Mouse (Mus musculus) megakaryocyte, embryonic 14.5 days (primary cell): Measurements from ENCODE around the gene Tex36. TPM values are rescaled to one million over a fixed set of nuclear protein-coding genes. Genes with fewer than 3 reads are reported as not detected.

Experiments used
- H3K27me3 ChIP-seq: replicated peaks from 2 replicates; pipeline ENCODE3; 2012; ENCODE audit warnings: inconsistent platforms
- H3K36me3 ChIP-seq: replicated peaks from 2 replicates; pipeline ENCODE3; 2012; ENCODE audit warnings: low read length, inconsistent platforms, mixed read lengths
- H3K4me1 ChIP-seq: 2 replicates; pipeline ENCODE4 v1.6.1; 2012; ENCODE audit warnings: inconsistent platforms
- H3K4me3 ChIP-seq: replicated peaks from 2 replicates; pipeline ENCODE3; 2012; ENCODE audit warnings: moderate library complexity, mild to moderate bottlenecking, inconsistent platforms
- H3K9me3 ChIP-seq: 2 replicates; pipeline ENCODE4 v1.6.1; 2012; ENCODE audit warnings: inconsistent platforms
- FLI1 ChIP-seq: IDR thresholded peaks from 2 replicates; pipeline ENCODE4 v1.6.1; 2012; ENCODE audit warnings: low read length, inconsistent platforms, mixed read lengths
- GATA1 ChIP-seq: IDR thresholded peaks from 3 replicates; pipeline ENCODE4 v1.6.1; 2012; ENCODE audit warnings: mixed read lengths, low read length, inconsistent platforms, borderline replicate concordance
- polyA plus RNA-seq: library from polyadenylated mRNA; stranded (reverse); fragments of >175 nt; gene quantifications from 2 replicates; pipeline ENCODE4 v1.2.3, GENCODE M21; 2012; ENCODE audit warnings: low replicate concordance; ENCODE audit not compliant: insufficient read depth

Tex36 gene
- polyA plus RNA-seq, 1 experiment: not detected

GRCm38 (mm10) chr7:133600558-133600957, 1.4 kb downstream of the Tex36 start:
- Histone ChIP-seq H3K4me3 (no peak overlapping the region), H3K4me1 (no peaks in the 10 kb centered on the region), H3K9me3 (no peaks in the 10 kb centered on the region), H3K36me3 (no peaks in the 10 kb centered on the region), H3K27me3 (peaks cover 9% of the 10 kb centered on the region)
- no peak for TF ChIP-seq FLI1
- TF ChIP-seq GATA1: no peak

- H3K4me1 ChIP-seq: 0 out of 2 replicates have a peak, but pooled peaks cover 3% of the 10 kb centered on the region
- TF ChIP-seq FLI1 (no peak), GATA1 (no peak)
- H3K4me3 ChIP-seq: no peak overlapping the region
- peaks cover 10% of the 10 kb centered on the region for H3K27me3 ChIP-seq
- H3K36me3 ChIP-seq: no peaks in the 10 kb centered on the region
- H3K9me3 ChIP-seq: no peaks in the 10 kb centered on the region
These were observed 10.2 kb downstream of the Tex36 start for GRCm38 (mm10) chr7:133591750-133592149.

- no peaks in the 10 kb centered on the region for H3K9me3 ChIP-seq
- no peak for TF ChIP-seq GATA1
- no peak for TF ChIP-seq FLI1
- H3K27me3 ChIP-seq: peaks cover 3% of the 10 kb centered on the region
- H3K4me1 ChIP-seq: no peaks in the 10 kb centered on the region
- H3K36me3 ChIP-seq: no peaks in the 10 kb centered on the region
- H3K4me3 ChIP-seq: no peak overlapping the region
These were observed 18.7 kb downstream of the Tex36 start for GRCm38 (mm10) chr7:133583216-133583615.

- no peak overlapping the region for H3K4me3 ChIP-seq
- peaks cover 4% of the 10 kb centered on the region for H3K27me3 ChIP-seq
- no peak for TF ChIP-seq FLI1
- no peak for TF ChIP-seq GATA1
- H3K9me3 ChIP-seq: no peaks in the 10 kb centered on the region
- no peaks in the 10 kb centered on the region for H3K4me1 ChIP-seq
- no peaks in the 10 kb centered on the region for H3K36me3 ChIP-seq
These were observed 21.7 kb downstream of the Tex36 start for GRCm38 (mm10) chr7:133580296-133580640.

GRCm38 (mm10) chr7:133579491-133580295, 22.3 kb downstream of the Tex36 start:
- no peak for TF ChIP-seq GATA1
- no peak for TF ChIP-seq FLI1
- H3K36me3 ChIP-seq: no peaks in the 10 kb centered on the region
- H3K27me3 ChIP-seq: peaks cover 6% of the 10 kb centered on the region
- H3K4me1 ChIP-seq: no peaks in the 10 kb centered on the region
- no peaks in the 10 kb centered on the region for H3K9me3 ChIP-seq
- no peak overlapping the region for H3K4me3 ChIP-seq

GRCm38 (mm10) chr7:133576825-133577224, 25.1 kb downstream of the Tex36 start:
- Histone ChIP-seq H3K27me3 (peaks cover 10% of the 10 kb centered on the region), H3K36me3 (no peaks in the 10 kb centered on the region), H3K9me3 (no peaks in the 10 kb centered on the region), H3K4me1 (no peaks in the 10 kb centered on the region), H3K4me3 (no peak overlapping the region)
- TF ChIP-seq GATA1: no peak

- TF ChIP-seq FLI1: no peak
- TF ChIP-seq GATA1: no peak
- no peaks in the 10 kb centered on the region for H3K9me3 ChIP-seq
These were observed 25.7 kb downstream of the Tex36 start for GRCm38 (mm10) chr7:133576281-133576680.

GRCm38 (mm10) chr7:133571927-133572326, 30.0 kb downstream of the Tex36 start:
- peaks cover 3% of the 10 kb centered on the region; the same call in 1 of the 2 replicates for H3K4me1 ChIP-seq

More at GRCm38 (mm10) chr7:133576281-133576680, 25.7 kb downstream of the Tex36 start:
- H3K4me3 ChIP-seq: no peak overlapping the region
- H3K36me3 ChIP-seq: no peaks in the 10 kb centered on the region
- H3K4me1 ChIP-seq: no peaks in the 10 kb centered on the region
- H3K27me3 ChIP-seq: peaks cover 10% of the 10 kb centered on the region

GRCm38 (mm10) chr7:133569194-133569880, 32.6 kb downstream of the Tex36 start:
- Histone ChIP-seq H3K36me3 (no peaks in the 10 kb centered on the region), H3K4me3 (no peak overlapping the region), H3K4me1 (peaks cover 3% of the 10 kb centered on the region; the same call in 1 of the 2 replicates), H3K9me3 (no peaks in the 10 kb centered on the region), H3K27me3 (peaks cover 18% of the 10 kb centered on the region)
- no peak for TF ChIP-seq FLI1
- TF ChIP-seq GATA1: no peak

More at GRCm38 (mm10) chr7:133571927-133572326, 30.0 kb downstream of the Tex36 start:
- H3K4me3 ChIP-seq: no peak overlapping the region
- H3K9me3 ChIP-seq: no peaks in the 10 kb centered on the region
- no peaks in the 10 kb centered on the region for H3K36me3 ChIP-seq
- TF ChIP-seq GATA1 (no peak), FLI1 (no peak)
- peaks cover 20% of the 10 kb centered on the region for H3K27me3 ChIP-seq

GRCm38 (mm10) chr7:133564600-133564999, 37.4 kb downstream of the Tex36 start:
- no peaks in the 10 kb centered on the region for H3K4me1 ChIP-seq
- TF ChIP-seq FLI1: no peak
- TF ChIP-seq GATA1: no peak
- H3K36me3 ChIP-seq: no peaks in the 10 kb centered on the region
- H3K4me3 ChIP-seq: no peak overlapping the region
- peaks cover 10% of the 10 kb centered on the region for H3K27me3 ChIP-seq
- H3K9me3 ChIP-seq: no peaks in the 10 kb centered on the region
